Mouse (Mus musculus) kidney, embryonic 15.5 days (tissue): ENCODE results near the gene Traip. TPM values are rescaled to one million over a fixed set of nuclear protein-coding genes. Genes with fewer than 3 reads are reported as not detected.

Experiments used
- ATAC-seq: fragments of 200-750 bp; cut with Nextera tagmentation; replicated peaks from 2 replicates; pipeline ENCODE4 v1.8.0; 2017; ENCODE audit warnings: moderate TSS enrichment; ENCODE audit not compliant: low FRiP score
- H3K27ac ChIP-seq: fragments of 300-500 bp; sonication (generic); 2 replicates; pipeline ENCODE4 v1.5.1; 2015; ENCODE audit warnings: mild to moderate bottlenecking, inconsistent platforms
- H3K27me3 ChIP-seq: fragments of 300-500 bp; sonication (generic); 2 replicates; pipeline ENCODE4 v1.6.1; 2015; ENCODE audit warnings: inconsistent platforms
- H3K36me3 ChIP-seq: fragments of 300-500 bp; sonication (generic); 2 replicates; pipeline ENCODE4 v1.6.1; 2015; ENCODE audit warnings: inconsistent platforms
- H3K4me1 ChIP-seq: fragments of 300-500 bp; sonication (generic); 2 replicates; pipeline ENCODE4 v1.6.1; 2015; ENCODE audit warnings: inconsistent platforms
- H3K4me2 ChIP-seq: fragments of 300-500 bp; sonication (generic); 2 replicates; pipeline ENCODE4 v1.6.1; 2015; ENCODE audit warnings: moderate library complexity, mild to moderate bottlenecking, inconsistent platforms
- H3K4me3 ChIP-seq: fragments of 300-500 bp; sonication (generic); replicated peaks from 2 replicates; pipeline ENCODE4 v1.5.1; 2015; ENCODE audit warnings: mild to moderate bottlenecking, inconsistent platforms
- H3K9ac ChIP-seq: fragments of 300-500 bp; sonication (generic); 2 replicates; pipeline ENCODE4 v1.6.1; 2015; ENCODE audit warnings: mild to moderate bottlenecking, inconsistent platforms
- H3K9me3 ChIP-seq: fragments of 300-500 bp; sonication (generic); replicated peaks from 2 replicates; pipeline ENCODE4 v1.6.1; 2016; ENCODE audit warnings: inconsistent platforms
- WGBS: fragments of 180-500 bp; shearing (Covaris S2); methylation state at CpG from one replicate; pipeline ENCODE4 v1.1.7; 2015; ENCODE audit warnings: mixed read lengths; 5-methylcytosine and 5-hydroxymethylcytosine counted together
- polyA plus RNA-seq: library from polyadenylated mRNA; unstranded; fragments of >200 nt; fragmentation: Nextera tagmentation; extraction: Ambion mirVana; gene quantifications from 2 replicates; pipeline ENCODE4 v1.2.1, GENCODE M21; 2015

The Traip gene
- polyA plus RNA-seq, 1 experiment from 2014 or later: 25.0 TPM

DNA sequence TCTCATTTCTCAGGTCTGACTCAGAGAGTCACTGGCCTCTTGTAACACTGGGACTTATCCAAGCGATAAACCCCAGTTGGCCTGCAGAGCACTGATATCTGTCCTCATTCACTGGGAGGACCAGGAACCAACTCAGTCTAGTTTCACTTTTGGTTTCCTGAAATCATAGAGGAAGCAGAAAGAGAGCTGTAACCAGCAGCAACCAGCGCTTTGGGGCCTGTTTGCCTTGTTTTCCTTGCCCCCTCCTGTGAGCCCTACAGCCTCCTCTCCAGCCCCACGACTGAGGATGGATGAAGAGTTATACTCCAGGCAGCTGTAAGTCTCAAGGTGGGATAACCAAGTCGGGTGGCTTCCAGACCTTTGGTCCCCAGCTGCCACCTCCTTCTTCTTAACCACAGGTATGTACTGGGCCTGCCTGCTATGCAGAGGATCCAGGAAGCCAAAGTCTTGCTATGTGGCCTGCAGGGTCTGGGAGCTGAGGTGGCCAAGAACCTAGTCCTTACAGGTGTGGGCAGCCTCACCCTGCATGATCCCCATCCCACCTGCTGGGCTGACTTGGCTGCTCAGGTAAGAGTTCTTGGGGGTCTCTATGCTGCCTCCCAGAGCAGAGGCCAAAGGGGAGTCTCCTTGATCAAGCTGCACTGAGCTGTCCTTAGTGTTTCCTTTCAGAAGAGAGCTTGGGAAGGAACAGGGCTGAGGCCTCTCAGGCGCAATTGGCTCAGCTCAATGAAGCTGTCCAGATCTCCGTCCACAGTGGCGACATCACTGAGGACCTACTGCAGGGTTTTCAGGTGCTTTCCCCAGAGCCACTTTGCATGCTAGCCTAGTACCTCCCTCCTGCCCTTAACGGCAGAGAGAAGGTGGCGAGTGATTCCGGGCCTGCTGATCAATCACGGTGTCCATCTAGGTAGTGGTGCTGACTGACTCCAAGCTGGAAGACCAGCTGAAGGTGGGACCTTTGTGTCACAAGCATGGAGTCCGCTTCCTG, 25.8 kb downstream of the Traip start, which contains the start of gene Uba7:
Gene Uba7 (plus strand): TSS at position 107 of the 988 bp plus-strand sequence.
- no peaks in the 10 kb centered on the region for H3K27me3 ChIP-seq
- no peak within 1 kb of the TSS; the same call in 1 of the 2 replicates for H3K4me3 ChIP-seq
- H3K27ac ChIP-seq: peak within 1 kb of the TSS; percentile 72
- H3K4me1 ChIP-seq: peaks cover 15% of the 10 kb centered on the region
- H3K36me3 ChIP-seq: peaks cover 17% of the 10 kb centered on the region
- WGBS: 65% methylated on average over 12 of the region's 12 CpGs
- no peaks in the 10 kb centered on the region for H3K9me3 ChIP-seq
- ATAC-seq: peak; percentile 69; the same call in 1 of the 2 replicates
- H3K9ac ChIP-seq: peak within 1 kb of the TSS; percentile 3; the same call in 1 of the 2 replicates
- peak within 1 kb of the TSS; percentile 32 for H3K4me2 ChIP-seq

DNA sequence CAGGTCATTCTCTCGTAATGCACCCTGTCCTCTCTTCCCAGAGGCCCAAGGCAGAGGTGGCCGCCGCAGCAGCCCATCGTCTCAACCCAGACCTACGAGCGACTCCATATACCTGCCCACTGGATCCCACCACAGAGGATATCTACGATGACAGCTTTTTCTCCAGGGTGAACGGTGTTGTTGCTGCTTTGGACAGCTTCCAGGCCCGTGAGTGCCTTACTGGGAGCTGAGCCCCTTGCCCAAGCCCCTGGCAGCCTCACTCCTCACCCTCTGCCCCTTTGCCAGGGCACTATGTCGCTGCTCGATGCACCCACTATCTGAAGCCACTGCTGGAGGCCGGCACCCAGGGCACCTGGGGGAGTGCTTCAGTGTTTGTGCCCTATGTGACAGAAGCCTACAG, 28.9 kb downstream of the Traip start:
- no peak overlapping the region for H3K9ac ChIP-seq
- H3K27ac ChIP-seq: no peak overlapping the region
- H3K4me2 ChIP-seq: no peak overlapping the region
- ATAC-seq: no peak
- peaks cover 47% of the 10 kb centered on the region for H3K4me1 ChIP-seq
- H3K36me3 ChIP-seq: no peaks in the 10 kb centered on the region
- no peak overlapping the region for H3K4me3 ChIP-seq
- H3K9me3 ChIP-seq: no peaks in the 10 kb centered on the region
- 90% methylated on average over 12 of the region's 12 CpGs for WGBS
- no peaks in the 10 kb centered on the region for H3K27me3 ChIP-seq

DNA sequence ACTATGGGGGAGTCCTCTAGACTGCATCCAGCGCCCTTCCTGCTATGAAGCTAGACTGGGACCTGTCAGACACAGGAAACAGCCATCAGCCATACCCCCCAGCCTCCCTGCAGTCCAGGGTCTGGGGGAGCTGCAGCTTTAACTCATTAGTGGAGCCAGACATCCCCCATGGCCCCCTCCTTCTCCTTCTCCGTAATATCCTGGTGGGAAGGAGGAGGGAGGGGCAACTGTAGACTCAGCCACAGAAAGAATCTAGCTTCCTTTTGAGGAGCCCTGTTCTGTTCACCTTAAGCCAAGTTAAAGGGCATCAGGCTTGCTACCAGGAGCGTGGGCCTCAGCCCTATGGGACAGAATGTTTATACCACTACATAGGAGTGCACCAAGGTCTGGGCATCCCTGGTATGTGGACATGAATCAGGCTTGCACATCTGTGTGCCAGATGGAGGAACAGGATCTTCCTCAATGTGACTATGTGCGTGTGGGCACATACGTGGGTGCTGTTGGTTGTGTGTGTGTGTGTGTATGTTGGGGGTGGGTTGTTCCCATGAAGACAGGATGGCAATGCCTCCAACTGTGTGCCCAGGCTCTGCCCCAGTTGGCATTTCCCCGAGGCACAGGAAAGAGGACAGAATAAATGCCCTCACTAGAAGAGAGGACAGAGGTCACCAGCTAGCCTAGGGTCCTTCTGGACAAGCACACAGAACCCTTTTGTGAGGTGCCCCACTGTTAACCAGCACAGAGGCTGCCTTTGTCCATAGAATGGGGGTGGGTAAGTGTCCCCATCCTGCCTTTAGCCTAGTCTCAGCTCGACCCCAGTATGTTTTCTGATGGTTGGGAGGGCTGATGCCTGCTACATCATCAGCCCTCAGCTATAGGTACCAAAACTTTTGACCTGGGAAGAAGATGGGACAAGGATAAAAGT, 32.0 kb downstream of the Traip start:
- ATAC-seq: peak; percentile 44
- Histone ChIP-seq H3K27me3 (no peaks in the 10 kb centered on the region), H3K4me3 (peak overlapping the region; percentile 77), H3K9me3 (no peaks in the 10 kb centered on the region), H3K27ac (peak overlapping the region; percentile 100), H3K4me2 (peak overlapping the region; percentile 82), H3K36me3 (no peaks in the 10 kb centered on the region), H3K4me1 (peaks cover 61% of the 10 kb centered on the region), H3K9ac (peak overlapping the region; percentile 61)
- WGBS: 30% methylated on average over 7 of the region's 7 CpGs

DNA sequence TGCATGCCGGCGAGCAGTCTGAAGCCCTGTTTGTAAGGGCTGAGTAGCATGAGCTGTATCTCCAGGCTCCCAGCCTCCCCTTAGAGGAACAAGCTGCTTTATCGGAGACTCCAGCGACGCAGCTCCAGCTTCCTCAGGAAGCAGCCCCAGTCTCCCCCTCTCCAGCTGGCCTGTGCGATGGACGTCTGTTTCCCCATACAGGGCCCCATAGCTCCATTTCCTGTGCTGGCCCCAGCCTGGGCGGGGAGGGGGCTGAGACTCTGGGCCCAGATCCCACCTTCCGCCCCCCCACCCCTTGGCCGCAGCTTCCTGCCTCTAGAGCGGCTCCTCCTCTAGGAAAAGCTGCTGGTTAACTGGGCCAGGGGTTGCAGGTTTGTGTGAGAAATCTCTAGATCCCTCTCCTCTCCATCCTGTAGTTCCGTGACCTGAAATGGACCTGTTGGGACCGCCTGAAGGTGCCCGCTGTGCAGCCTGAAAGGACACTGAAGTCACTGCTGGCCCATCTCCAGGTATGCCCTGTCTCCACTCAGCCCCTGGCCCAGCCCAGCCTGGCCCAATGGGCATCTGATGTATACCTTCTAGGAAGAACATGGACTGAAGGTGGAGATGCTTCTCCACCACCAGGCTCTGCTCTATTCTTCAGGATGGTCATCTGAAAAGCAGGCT, 32.9 kb downstream of the Traip start, which contains the start of gene Gm20661:
Gene Gm20661 (plus strand): TSS at position 378 of the 666 bp plus-strand sequence.
- peak within 1 kb of the TSS; percentile 61 for H3K9ac ChIP-seq
- H3K27me3 ChIP-seq: no peaks in the 10 kb centered on the region
- peak; percentile 67 for ATAC-seq
- H3K9me3 ChIP-seq: no peaks in the 10 kb centered on the region
- H3K4me3 ChIP-seq: peak within 1 kb of the TSS; percentile 77
- H3K36me3 ChIP-seq: no peaks in the 10 kb centered on the region
- WGBS: 10% methylated on average over 14 of the region's 14 CpGs
- peak within 1 kb of the TSS; percentile 82 for H3K4me2 ChIP-seq
- peak within 1 kb of the TSS; percentile 100 for H3K27ac ChIP-seq
- H3K4me1 ChIP-seq: peaks cover 61% of the 10 kb centered on the region

DNA sequence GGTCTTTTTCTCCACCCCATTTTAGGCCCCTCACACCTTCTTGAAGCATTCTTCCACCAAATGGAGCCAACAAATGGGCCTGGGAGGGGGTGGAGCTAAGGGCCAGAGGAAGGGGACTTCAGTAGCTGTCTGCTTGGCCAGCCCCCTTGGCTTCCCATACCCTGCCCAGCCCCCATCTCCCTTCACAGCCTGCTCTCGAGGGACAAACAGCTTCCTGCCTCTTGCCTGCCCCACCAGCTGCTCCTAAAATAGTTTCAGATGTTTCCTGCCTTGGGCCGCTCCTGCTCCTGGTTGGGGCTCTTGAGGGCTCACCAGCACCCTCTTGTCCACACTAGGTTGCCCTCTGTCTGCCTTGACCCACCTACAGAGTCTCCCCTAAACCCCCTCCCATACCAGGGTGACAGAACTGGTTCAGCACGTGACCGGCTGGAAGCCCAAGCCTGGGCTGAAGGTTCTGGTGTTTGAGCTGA, 33.5 kb downstream of the Traip start:
- Histone ChIP-seq H3K36me3 (no peaks in the 10 kb centered on the region), H3K9me3 (no peaks in the 10 kb centered on the region), H3K27me3 (no peaks in the 10 kb centered on the region), H3K27ac (peak overlapping the region; percentile 100), H3K9ac (peak overlapping the region; percentile 61), H3K4me2 (peak overlapping the region; percentile 82), H3K4me1 (peaks cover 61% of the 10 kb centered on the region), H3K4me3 (peak overlapping the region; percentile 77)
- WGBS: 12% methylated on average over 4 of the region's 4 CpGs
- peak; percentile 61 for ATAC-seq

DNA sequence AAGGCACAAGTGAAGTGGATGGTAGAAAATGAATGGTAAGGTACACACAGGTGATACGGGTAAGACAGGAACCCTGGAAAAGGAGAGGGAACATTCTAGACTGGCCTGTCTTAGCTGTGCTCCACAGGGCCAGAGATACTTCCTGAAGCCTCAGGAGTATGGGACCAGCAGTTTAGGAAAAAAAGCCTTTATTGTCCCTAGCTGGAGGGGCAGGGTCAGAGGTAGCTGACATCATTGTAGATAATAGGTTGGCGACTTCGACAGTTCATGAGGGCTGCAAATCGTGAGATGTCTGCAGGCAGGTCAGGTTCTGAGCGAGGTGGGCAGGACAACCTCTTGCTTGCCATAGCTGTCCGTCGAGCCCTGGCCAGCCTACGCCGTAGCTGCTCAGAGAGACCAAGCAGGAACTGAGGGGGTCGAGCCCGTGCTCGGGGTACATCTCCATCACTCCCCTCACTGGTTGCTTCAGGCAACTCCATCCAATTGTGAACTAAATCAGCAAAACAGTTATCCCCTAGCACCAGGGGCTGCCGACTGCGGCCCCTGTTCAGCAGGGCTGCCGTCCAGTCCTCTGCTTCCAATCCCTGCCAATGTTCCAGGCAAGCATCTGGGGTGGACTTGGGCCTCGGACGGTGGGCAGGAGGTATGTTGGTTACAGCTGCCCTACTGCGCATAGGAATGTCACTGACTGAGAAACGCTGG, 34.3 kb downstream of the Traip start:
- H3K4me3 ChIP-seq: peak overlapping the region; percentile 77
- peak overlapping the region; percentile 82 for H3K4me2 ChIP-seq
- H3K4me1 ChIP-seq: peaks cover 61% of the 10 kb centered on the region
- H3K27ac ChIP-seq: peak overlapping the region; percentile 100
- no peaks in the 10 kb centered on the region for H3K36me3 ChIP-seq
- H3K9me3 ChIP-seq: no peaks in the 10 kb centered on the region
- 35% methylated on average over 19 of the region's 19 CpGs for WGBS
- ATAC-seq: no peak
- peak overlapping the region; percentile 61 for H3K9ac ChIP-seq
- H3K27me3 ChIP-seq: no peaks in the 10 kb centered on the region

DNA sequence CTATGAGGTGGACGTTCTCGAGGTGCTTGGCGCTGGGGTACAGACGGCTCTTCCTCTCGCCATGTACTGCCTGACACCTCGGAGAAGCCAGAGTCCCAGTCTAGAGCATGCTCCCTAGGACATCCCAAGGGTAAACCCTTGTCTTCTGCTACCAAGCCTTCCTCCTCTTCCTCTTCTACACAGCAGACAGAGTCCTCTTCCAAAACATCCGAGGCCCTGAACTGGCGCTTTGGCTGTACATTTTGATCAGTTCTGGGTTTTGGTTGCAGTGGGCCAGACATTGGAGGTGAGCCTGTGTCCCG, 34.8 kb downstream of the Traip start:
- H3K9ac ChIP-seq: peak overlapping the region; percentile 61
- H3K36me3 ChIP-seq: no peaks in the 10 kb centered on the region
- H3K9me3 ChIP-seq: no peaks in the 10 kb centered on the region
- peak overlapping the region; percentile 82 for H3K4me2 ChIP-seq
- H3K4me3 ChIP-seq: peak overlapping the region; percentile 77
- peak overlapping the region; percentile 100 for H3K27ac ChIP-seq
- H3K4me1 ChIP-seq: peaks cover 61% of the 10 kb centered on the region
- H3K27me3 ChIP-seq: no peaks in the 10 kb centered on the region
- no peak for ATAC-seq
- WGBS: 32% methylated on average over 9 of the region's 9 CpGs

DNA sequence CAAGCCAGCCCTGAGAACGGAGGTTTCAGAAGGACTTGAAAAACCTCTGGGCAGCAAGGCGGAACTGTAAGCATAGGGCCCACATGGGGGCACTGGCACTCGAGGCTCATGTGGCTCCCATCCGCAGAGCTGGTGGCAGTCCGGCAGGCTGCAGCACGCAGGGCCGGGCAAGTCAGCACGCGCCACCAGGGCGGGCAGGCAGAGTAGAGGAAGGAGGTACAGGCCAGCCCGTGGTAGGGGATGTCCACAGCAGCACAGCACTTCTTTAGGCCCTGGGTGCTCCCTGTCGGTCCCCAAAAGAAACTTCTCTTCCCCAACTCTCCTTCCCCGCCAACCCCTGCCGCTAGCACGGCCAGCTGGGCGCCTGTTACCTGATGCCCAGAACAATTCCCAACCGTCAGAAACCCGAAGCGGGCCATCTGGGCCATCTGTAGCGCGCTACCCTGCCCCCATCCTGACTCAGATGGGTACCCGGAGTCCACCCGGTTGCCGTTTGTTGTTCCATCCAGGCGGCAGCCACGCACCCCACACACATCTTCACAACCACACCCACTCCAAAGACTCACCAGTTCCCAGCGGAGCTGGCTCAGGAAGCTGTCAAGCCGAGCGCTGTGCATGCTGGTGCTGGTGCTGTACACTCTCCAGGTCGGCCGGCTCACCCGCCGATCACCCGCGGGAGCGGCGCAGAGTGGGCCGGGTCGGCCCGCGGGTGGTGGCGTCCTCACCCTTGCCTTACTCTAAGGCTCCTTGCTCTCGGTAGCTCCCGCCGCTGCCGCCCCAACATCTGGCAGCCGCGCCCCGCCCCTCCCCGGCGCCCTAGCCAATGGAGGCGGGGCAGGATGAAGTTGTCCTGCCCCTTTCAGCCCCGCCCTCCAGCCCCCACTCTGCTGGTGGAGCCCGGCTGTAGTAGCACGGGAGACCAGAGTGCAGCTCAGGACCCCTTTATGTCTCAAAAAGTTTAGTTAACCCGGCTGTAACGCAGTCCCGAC, 35.5 kb downstream of the Traip start, which contains the start of gene Inka1:
Gene Inka1 (minus strand): TSS at position 749 of the 989 bp plus-strand sequence.
- H3K27me3 ChIP-seq: no peaks in the 10 kb centered on the region

DNA sequence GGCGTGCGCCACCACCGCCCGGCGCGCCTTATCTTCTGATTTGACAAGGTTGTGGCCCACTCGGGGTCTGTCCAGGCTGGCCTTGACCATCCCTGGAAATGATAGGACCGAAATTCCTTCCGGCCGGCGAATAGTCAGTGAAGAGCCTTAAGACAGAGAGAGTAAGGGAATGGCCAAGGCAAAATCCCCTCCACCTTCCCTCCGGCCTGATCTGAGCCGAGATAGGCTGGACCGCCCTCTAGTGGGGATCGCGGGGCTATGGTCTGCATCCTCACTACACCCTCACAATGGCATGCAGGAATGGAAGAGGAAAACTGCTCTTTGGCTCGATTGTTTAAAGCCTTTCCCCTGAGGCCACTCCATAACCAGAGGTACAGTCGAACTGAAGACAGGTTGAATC, 36.4 kb downstream of the Traip start:
- ATAC-seq: 0 out of 2 replicates have a peak, but pooled peaks have one; percentile 15
- Histone ChIP-seq H3K9me3 (no peaks in the 10 kb centered on the region), H3K36me3 (no peaks in the 10 kb centered on the region), H3K4me1 (peaks cover 52% of the 10 kb centered on the region), H3K9ac (no peak overlapping the region), H3K27me3 (no peaks in the 10 kb centered on the region), H3K4me3 (peak overlapping the region; percentile 77), H3K27ac (peak overlapping the region; percentile 100), H3K4me2 (peak overlapping the region; percentile 82)
- 5% methylated on average over 18 of the region's 18 CpGs for WGBS

More for the DNA sequence above, 35.5 kb downstream of the Traip start, which contains the start of gene Inka1:
- peak within 1 kb of the TSS; percentile 100 for H3K27ac ChIP-seq
- no peaks in the 10 kb centered on the region for H3K36me3 ChIP-seq
- peak within 1 kb of the TSS; percentile 61 for H3K9ac ChIP-seq
- under 1% methylated on average over 58 of the region's 58 CpGs for WGBS
- ATAC-seq: peak; percentile 57
- no peaks in the 10 kb centered on the region for H3K9me3 ChIP-seq
- peak within 1 kb of the TSS; percentile 82 for H3K4me2 ChIP-seq
- H3K4me3 ChIP-seq: peak within 1 kb of the TSS; percentile 77
- peaks cover 61% of the 10 kb centered on the region for H3K4me1 ChIP-seq

DNA sequence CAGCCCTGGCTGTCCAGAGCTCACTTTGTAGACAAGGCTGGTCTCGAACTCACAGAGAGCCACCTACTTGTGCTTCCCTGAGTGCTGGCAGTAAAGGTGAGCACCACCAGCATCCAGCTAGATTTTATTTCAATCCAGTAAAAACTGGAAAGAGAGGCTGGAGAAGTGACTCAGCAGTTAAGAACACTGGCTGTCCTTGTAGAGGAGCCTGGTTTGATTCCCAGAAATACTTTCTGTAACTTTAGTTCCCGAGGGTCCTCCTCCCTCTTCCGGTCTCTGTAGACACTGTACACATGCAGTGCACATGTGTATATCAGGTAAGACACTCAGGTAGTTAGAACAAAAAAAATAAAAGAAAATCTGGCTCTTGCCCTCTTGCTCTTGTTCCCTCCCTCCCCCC, 38.0 kb downstream of the Traip start:
- H3K4me2 ChIP-seq: no peak overlapping the region
- no peaks in the 10 kb centered on the region for H3K36me3 ChIP-seq
- no peak overlapping the region for H3K4me3 ChIP-seq
- H3K27ac ChIP-seq: no peak overlapping the region
- 61% methylated on average over 3 of the region's 3 CpGs for WGBS
- H3K27me3 ChIP-seq: no peaks in the 10 kb centered on the region
- ATAC-seq: no peak
- no peak overlapping the region for H3K9ac ChIP-seq
- H3K9me3 ChIP-seq: no peaks in the 10 kb centered on the region
- peaks cover 36% of the 10 kb centered on the region for H3K4me1 ChIP-seq
